Mouse (Mus musculus) spleen, adult 2 months (tissue): ENCODE data around the gene Gm10639. TPM values are rescaled to one million over a fixed set of nuclear protein-coding genes. Genes with fewer than 3 reads are reported as not detected.
"Not testable (repeated sequence)": the region's sequence is repeated elsewhere in the genome, so short reads cannot be mapped to it uniquely, and the experiment has no call there.

Source experiments
- DNase-seq, 2 experiments: peaks; one replicate each; pipeline versions ENCODE4 v3.0.0 to v3.0.0-alpha.2; 2012 to 2021; ENCODE audit warnings: low spot score in 2 of 2, low read depth in 1 of 2
- H3K27ac ChIP-seq: fragments of 200-500 bp; 2 replicates; pipeline ENCODE4 v1.5.1; 2012; ENCODE audit warnings: low read length, inconsistent platforms; ENCODE audit not compliant: insufficient read depth
- H3K27me3 ChIP-seq: fragments of 200-500 bp; 2 replicates; pipeline ENCODE4 v1.6.1; 2012; ENCODE audit warnings: mild to moderate bottlenecking, moderate library complexity, low read length, inconsistent platforms; ENCODE audit not compliant: control insufficient read depth, insufficient read depth
- H3K36me3 ChIP-seq: fragments of 200-500 bp; 2 replicates; pipeline ENCODE4 v1.6.1; 2012; ENCODE audit warnings: mild to moderate bottlenecking, low read length, inconsistent platforms; ENCODE audit not compliant: control insufficient read depth, insufficient read depth
- H3K4me1 ChIP-seq: fragments of 200-500 bp; 2 replicates; pipeline ENCODE4 v1.6.1; 2011; ENCODE audit warnings: inconsistent platforms; ENCODE audit not compliant: control insufficient read depth, insufficient read depth, insufficient read length
- H3K4me3 ChIP-seq: fragments of 200-500 bp; 2 replicates; pipeline ENCODE4 v1.5.1; 2011; ENCODE audit warnings: mild to moderate bottlenecking, inconsistent platforms; ENCODE audit not compliant: insufficient read depth, insufficient read length; ENCODE audit errors: extremely low read depth
- CTCF ChIP-seq: fragments of 200-500 bp; IDR thresholded peaks from 2 replicates; pipeline ENCODE4 v1.5.1; 2011; ENCODE audit warnings: mild to moderate bottlenecking, inconsistent platforms; ENCODE audit not compliant: insufficient read depth, insufficient read length, insufficient replicate concordance; ENCODE audit errors: extremely low read depth
- POLR2A ChIP-seq: fragments of 200-500 bp; IDR thresholded peaks from 2 replicates; pipeline ENCODE4 v1.6.1; 2011; ENCODE audit warnings: low read depth, low read length, inconsistent platforms
- WGBS: fragments of 180-500 bp; shearing (Covaris S2); methylation state at CpG from one replicate; pipeline ENCODE4 v1.1.7; 2018; 5-methylcytosine and 5-hydroxymethylcytosine counted together
- polyA plus RNA-seq: library from polyadenylated mRNA; depleted of rRNA; stranded (reverse); fragments of >200 nt; gene quantifications from 2 replicates; pipeline ENCODE4 v1.2.3, GENCODE M21; 2012

Gm10639 gene
- polyA plus RNA-seq, 1 experiment, result not detected

DNA sequence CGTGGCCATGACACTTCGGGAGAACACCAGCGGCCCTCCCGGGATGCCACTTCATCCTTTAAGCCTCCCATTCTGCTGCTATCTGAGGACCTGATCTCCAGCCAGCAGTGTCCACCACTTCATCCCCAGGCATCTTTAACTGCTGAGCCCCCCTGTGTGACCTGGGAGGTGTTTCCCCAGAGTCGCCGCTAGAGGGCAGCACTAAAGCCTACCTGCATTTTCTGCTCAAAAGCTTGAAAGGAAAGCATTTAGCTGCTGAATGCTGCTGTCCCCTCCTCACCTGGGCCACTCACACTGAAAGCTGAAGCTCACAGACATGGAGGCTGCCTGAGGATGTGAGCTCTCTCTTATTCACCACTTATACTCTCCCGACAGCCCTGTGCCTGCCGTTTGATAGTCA is 50.6 kb downstream of the Gm10639 start:
- DNase-seq, result peak in 1 of 2 experiments; percentile 32
- 25% methylated on average over 8 of the region's 8 CpGs for WGBS
- H3K27me3 ChIP-seq, H3K4me3 ChIP-seq, H3K4me1 ChIP-seq, H3K27ac ChIP-seq, H3K36me3 ChIP-seq: not testable (repeated sequence)
- TF ChIP-seq CTCF, result peak; percentile 38; the same call in 1 of the 2 replicates

DNA sequence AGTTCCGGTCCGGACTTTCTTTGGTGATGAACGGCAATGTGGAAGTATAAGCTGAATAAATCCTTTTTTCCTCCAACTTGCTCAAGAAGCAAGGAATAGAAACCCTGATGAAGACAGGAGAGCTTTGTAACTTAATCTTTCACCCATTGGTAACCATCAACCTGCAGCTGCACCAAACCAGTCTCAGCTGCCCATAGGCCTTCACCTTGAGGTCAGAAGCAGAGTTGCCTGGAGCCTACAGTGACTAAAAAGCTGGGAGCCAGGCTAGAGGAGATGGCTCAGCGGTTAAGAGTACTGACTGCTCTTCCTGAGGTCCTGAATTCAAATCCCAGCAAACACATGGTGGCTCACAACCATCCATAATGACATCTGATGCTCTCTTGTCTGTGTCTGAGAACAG is 52.8 kb downstream of the Gm10639 start:
- H3K4me3 ChIP-seq, DNase-seq: not testable (repeated sequence)
- 89% methylated on average over 4 of the region's 4 CpGs for WGBS

DNA sequence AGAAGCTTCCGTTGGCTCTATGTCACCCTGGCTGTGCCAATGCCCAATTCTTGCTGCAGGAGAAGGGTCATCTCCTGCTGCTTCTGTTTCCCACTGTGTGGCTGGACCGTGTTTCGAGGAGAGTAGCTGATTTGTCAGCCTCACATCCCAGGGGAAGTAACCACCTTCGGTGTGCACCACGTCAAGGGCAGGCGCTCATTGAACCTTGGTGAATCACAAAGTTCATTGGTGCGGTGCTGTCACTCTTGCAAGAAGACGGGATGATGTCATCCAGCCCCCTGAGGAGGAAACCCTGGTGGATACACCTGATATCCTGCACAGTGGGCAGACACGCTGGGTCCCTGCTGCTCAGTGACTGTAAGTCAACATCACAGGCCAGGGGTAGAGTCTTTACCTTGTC is 53.3 kb downstream of the Gm10639 start:
- WGBS, result 66% methylated on average over 9 of the region's 9 CpGs
- H3K27me3 ChIP-seq, H3K4me1 ChIP-seq, H3K27ac ChIP-seq, DNase-seq, H3K36me3 ChIP-seq, H3K4me3 ChIP-seq: not testable (repeated sequence)

More for the DNA sequence above, 52.8 kb downstream of the Gm10639 start:
- H3K27ac ChIP-seq, H3K27me3 ChIP-seq, H3K36me3 ChIP-seq, H3K4me1 ChIP-seq: not testable (repeated sequence)

DNA sequence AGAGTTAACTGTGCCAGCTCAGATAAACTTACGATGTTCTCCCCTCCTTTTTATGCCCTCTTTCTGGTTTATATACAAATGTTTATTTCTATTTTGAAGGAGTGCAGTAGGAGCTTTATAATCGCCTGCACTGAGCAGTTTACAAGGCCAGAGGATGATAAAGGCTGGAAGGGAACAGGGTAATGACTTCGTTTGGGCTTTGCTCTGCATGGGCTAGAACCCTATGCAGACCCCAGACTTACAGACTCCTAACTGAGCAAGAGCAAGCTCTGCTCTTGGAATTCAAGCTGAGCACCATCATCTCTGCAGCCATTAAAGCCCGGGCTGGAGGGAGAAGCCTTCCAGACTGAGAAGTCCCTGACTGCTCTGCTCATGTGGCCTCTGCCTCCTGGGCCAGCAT is 55.5 kb downstream of the Gm10639 start:
- H3K4me3 ChIP-seq, H3K36me3 ChIP-seq, H3K27me3 ChIP-seq, H3K4me1 ChIP-seq, H3K27ac ChIP-seq, DNase-seq: not testable (repeated sequence)
- WGBS, result 59% methylated on average over 4 of the region's 4 CpGs

DNA sequence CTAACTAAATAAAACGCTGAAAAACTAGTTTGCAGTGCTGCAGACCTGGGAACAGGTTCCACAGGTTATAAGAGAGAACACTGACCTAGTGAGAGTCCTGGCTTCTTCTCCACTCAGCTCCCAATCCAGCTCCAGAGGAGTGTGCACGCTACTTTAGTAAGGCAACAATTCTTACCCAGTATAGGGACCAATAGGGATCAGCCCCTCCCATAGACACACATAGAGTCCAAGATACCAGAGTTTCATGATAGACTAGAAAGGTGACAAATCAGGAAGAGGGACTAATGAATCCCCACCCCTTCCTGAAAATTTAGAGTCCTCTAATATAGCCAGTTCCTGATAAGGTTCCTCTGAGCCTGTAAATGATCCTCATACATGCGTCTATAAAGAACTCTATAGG is 57.3 kb downstream of the Gm10639 start:
- no peak for TF ChIP-seq CTCF
- TF ChIP-seq POLR2A, result no peak
- 61% methylated on average over 3 of the region's 3 CpGs for WGBS
- no peaks in the 10 kb centered on the region for H3K36me3 ChIP-seq
- H3K27ac ChIP-seq, result no peak overlapping the region
- DNase-seq, result no peak
- no peak overlapping the region for H3K4me3 ChIP-seq
- no peaks in the 10 kb centered on the region for H3K27me3 ChIP-seq
- H3K4me1 ChIP-seq, result no peaks in the 10 kb centered on the region

DNA sequence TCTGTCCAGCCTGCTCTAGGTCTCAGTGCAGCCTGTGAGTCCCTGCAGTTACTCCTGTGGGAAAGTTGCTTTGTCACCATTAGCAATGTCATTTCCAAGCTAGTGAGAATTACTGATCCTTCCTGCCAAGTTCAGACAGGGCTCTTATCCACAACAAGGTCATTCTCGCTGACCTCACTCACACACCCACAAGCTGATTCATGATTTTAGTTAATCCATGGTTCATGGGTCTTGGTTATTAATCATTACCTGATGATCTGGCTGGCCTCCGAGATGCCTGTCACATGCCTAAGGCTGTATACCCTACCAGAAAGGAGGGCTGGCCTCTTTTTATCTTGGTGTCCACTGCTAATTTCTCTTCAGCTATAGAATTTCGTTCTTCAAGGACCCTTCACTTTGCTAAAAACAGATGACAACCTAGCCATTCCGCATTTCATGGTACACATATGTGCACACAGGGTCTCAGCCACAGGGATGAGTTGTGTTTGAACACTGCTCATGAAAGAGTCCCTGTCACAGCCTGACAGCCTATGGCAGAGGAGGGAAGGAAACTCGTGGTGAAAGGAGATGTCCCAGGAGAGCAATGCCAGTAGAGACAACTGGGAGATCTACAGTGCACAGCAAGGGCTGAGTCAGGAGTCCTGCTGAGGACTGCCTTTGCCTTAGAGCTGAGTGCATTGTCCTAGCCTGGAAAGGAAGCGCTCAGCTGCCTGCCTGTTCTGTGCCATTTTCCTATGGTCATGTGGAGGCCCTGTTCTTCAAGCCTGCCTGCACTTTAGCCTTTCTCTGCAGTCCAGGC is 58.7 kb downstream of the Gm10639 start:
- H3K36me3 ChIP-seq, H3K4me3 ChIP-seq, H3K27ac ChIP-seq, H3K27me3 ChIP-seq, DNase-seq, H3K4me1 ChIP-seq: not testable (repeated sequence)
- 76% methylated on average over 6 of the region's 6 CpGs for WGBS

DNA sequence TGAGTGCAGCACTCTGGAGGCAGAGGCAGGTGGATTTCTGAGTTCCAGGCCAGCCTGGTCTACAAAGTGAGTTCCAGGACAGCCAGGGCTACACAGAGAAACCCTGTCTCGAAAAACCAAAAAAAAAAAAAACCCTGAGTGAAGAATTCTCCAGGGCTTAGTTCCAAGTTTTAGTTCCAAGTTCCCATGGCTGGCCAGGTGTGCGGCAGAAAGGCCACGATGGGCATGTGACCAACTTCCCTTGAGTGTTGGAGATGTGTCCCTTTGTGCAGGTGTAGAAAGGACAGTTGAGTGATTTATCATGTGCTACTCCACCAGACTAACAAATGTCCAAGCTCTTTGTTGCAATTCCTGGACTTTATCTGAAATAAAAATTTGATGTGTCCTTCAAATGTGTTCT is 59.4 kb downstream of the Gm10639 start:
- not testable (repeated sequence) for DNase-seq, H3K27me3 ChIP-seq, H3K4me1 ChIP-seq, H3K27ac ChIP-seq, H3K4me3 ChIP-seq, H3K36me3 ChIP-seq
- 74% methylated on average over 3 of the region's 3 CpGs for WGBS

DNA sequence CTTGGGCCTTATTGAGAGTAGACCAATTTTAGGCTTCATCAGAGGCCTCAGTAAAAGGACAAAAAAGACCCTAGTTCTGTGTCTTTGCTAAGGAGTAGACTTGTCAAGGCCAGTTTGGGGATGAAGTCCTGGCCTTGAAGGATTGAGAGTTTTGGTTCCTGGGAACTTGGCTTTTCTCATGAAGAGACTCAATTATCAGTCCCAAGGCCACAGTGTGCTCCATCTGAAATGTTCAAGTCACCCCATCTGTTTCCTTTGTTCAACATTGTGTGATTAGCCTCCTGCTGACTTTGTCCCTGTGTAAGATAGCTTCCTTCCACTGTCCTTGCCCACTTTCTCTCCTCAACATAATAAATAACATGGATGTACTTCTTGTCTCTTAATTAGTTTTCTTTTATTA is 60.3 kb downstream of the Gm10639 start:
- not testable (repeated sequence) for H3K27ac ChIP-seq, H3K36me3 ChIP-seq, H3K4me1 ChIP-seq, DNase-seq, H3K4me3 ChIP-seq, H3K27me3 ChIP-seq
